Mouse (Mus musculus) limb, embryonic 13.5 days (tissue): Measurements from ENCODE around the gene Gle1. TPM values are rescaled to one million over a fixed set of nuclear protein-coding genes. Genes with fewer than 3 reads are reported as not detected.
A peak's percentile ranks its signal among the peaks of the same experiment; 100 is the strongest.
"Not testable (repeated sequence)": the region's sequence is repeated elsewhere in the genome, so short reads cannot be mapped to it uniquely, and the experiment has no call there.

Experiments used
- ATAC-seq: fragments of 200-750 bp; cut with Nextera tagmentation; 2 replicates; pipeline ENCODE4 v1.8.0; 2017; ENCODE audit warnings: low read depth, moderate number of reproducible peaks, moderate TSS enrichment; ENCODE audit not compliant: low FRiP score
- H3K27ac ChIP-seq: fragments of 300-500 bp; sonication (generic); 2 replicates; pipeline ENCODE4 v1.5.1; 2015; ENCODE audit warnings: inconsistent platforms, mild to moderate bottlenecking, moderate library complexity
- H3K27me3 ChIP-seq: fragments of 300-500 bp; sonication (generic); 2 replicates; pipeline ENCODE4 v1.6.1; 2015; ENCODE audit warnings: mild to moderate bottlenecking, inconsistent platforms
- H3K36me3 ChIP-seq: fragments of 300-500 bp; sonication (generic); 2 replicates; pipeline ENCODE4 v1.6.1; 2015; ENCODE audit warnings: inconsistent platforms, mild to moderate bottlenecking, moderate library complexity
- H3K4me1 ChIP-seq: fragments of 300-500 bp; sonication (generic); 2 replicates; pipeline ENCODE4 v1.6.1; 2015; ENCODE audit warnings: inconsistent platforms
- H3K4me2 ChIP-seq: fragments of 300-500 bp; sonication (generic); replicated peaks from 2 replicates; pipeline ENCODE4 v1.6.1; 2015; ENCODE audit warnings: inconsistent platforms, mild to moderate bottlenecking, moderate library complexity
- H3K4me3 ChIP-seq: fragments of 300-500 bp; sonication (generic); 2 replicates; pipeline ENCODE4 v1.5.1; 2015; ENCODE audit warnings: moderate library complexity, mild to moderate bottlenecking, inconsistent platforms
- H3K9ac ChIP-seq: fragments of 300-500 bp; sonication (generic); 2 replicates; pipeline ENCODE4 v1.6.1; 2015; ENCODE audit warnings: mild to moderate bottlenecking, inconsistent platforms
- H3K9me3 ChIP-seq: fragments of 300-500 bp; sonication (generic); 2 replicates; pipeline ENCODE4 v1.6.1; 2016; ENCODE audit warnings: inconsistent platforms
- WGBS: fragments of 180-500 bp; shearing (Covaris S2); methylation state at CpG from one replicate; pipeline ENCODE4 v1.1.7; 2015; 5-methylcytosine and 5-hydroxymethylcytosine counted together
- polyA plus RNA-seq: library from polyadenylated mRNA; unstranded; fragments of >200 nt; fragmentation: Nextera tagmentation; extraction: Ambion mirVana; gene quantifications from 2 replicates; pipeline ENCODE4 v1.2.1, GENCODE M21; 2015

Gle1 gene
- polyA plus RNA-seq, result 74.2 and 75.1 TPM in 2 replicates

DNA sequence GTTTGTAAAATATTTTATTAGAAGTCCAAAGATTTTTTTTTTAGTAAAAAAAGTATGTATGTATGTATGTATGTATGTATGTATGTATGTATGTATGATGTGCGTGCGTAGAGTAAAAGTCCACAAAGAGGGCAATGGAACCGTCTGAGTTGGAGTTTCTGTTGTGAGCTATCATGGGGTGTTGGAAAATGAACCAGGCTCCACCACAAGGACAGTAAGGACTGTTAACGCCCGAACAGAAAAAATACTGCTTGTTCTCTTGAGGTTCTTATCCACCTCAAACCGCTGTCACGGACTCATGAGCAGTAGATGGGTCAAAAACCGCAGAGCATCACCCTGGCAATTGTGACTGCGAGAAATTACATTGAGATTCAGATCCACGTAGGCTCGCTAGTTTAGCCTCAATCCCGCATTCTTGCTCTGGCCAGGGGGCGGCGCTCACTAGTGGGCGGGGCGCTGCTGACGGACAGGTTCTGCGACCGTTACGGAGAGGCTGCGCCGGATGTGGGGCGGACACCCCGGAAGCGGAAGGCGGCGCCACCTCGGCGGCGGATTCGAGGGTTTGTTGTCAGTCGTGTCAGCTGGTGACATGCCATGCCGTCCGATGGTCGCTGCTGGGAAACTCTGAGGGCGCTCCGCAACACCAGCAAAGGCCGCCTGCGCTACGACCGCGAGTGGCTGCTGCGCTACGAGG lies at the start of gene Gle1:
Gene Gle1 (plus strand): TSS at position 521 of the 694 bp plus-strand sequence.
- peak within 1 kb of the TSS; percentile 73 for H3K9ac ChIP-seq
- peak within 1 kb of the TSS; percentile 82 for H3K4me2 ChIP-seq
- no peaks in the 10 kb centered on the region for H3K9me3 ChIP-seq
- H3K4me3 ChIP-seq, result peak within 1 kb of the TSS; percentile 95
- H3K27me3 ChIP-seq, result no peaks in the 10 kb centered on the region
- peaks cover 45% of the 10 kb centered on the region for H3K36me3 ChIP-seq
- ATAC-seq, result peak; percentile 97
- WGBS, result 2% methylated on average over 44 of the region's 44 CpGs
- peaks cover 7% of the 10 kb centered on the region for H3K4me1 ChIP-seq
- peak within 1 kb of the TSS; percentile 81 for H3K27ac ChIP-seq

- ATAC-seq, H3K4me2 ChIP-seq, H3K36me3 ChIP-seq, H3K9me3 ChIP-seq, H3K9ac ChIP-seq, H3K27me3 ChIP-seq, H3K4me3 ChIP-seq, H3K27ac ChIP-seq: not testable (repeated sequence)
- 81% methylated on average over 9 of the region's 9 CpGs for WGBS
- peaks cover 18% of the 10 kb centered on the region for H3K4me1 ChIP-seq
Measured at GRCm38 (mm10) chr2:29886659-29887292, 48.5 kb upstream of the Gle1 start.

DNA sequence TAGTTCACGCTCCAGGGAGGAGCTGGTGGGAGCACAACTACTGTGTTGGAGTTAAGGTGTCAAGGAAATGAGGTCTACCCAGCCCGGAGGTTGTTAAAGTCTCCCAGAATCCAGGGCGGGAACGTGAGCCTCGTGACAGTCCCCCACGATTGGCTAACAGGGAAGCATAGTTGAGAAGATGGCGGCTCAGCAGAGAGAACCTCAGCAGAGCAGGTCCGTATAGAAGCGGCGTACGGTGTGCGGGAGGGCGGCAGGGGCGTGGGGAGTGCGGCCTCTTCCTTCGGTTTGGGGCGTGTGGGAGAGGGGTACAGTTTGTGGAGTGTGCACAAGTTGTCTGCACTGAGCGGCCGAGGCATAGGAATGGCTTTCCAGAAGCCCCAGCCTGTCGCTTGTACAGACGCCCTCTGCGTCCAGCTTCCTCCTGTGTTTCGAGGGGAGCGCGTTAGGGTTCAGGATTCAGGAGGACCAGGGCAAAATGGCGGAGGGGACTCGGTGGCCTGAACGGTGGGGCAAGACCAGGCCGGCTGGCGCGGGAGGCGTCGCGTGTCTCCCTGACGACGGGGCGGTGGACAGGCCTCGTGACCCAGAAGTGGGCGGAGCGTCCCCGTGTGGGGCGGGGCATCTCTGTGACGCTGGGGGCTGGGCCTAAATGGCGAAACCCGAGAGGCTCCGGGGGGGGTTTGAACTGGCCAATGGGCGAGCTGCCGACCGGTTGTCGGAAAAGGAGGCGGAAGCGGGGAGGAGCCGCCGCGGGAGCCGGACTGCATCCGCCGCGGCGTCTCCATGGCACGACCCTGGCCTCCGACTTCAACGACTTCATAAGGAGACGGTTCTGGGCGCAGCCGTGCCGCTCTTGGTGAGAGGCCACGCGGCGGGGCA lies 45.9 kb upstream of the Gle1 start, which contains the start of gene Odf2:
Gene Odf2 (plus strand): TSS at position 156 of the 879 bp plus-strand sequence.
- Histone ChIP-seq H3K9me3 (no peaks in the 10 kb centered on the region), H3K4me1 (peaks cover 18% of the 10 kb centered on the region), H3K9ac (peak within 1 kb of the TSS; percentile 93), H3K36me3 (peaks cover 27% of the 10 kb centered on the region), H3K4me2 (peak within 1 kb of the TSS; percentile 96), H3K27ac (peak within 1 kb of the TSS; percentile 90), H3K4me3 (peak within 1 kb of the TSS; percentile 100), H3K27me3 (no peaks in the 10 kb centered on the region)
- under 1% methylated on average over 68 of the region's 70 CpGs for WGBS
- ATAC-seq, result peak; percentile 93

GRCm38 (mm10) chr2:29889991-29890833 lies 45.0 kb upstream of the Gle1 start:
- under 1% methylated on average over 58 of the region's 61 CpGs for WGBS
- peaks cover 18% of the 10 kb centered on the region for H3K4me1 ChIP-seq
- peak overlapping the region; percentile 96 for H3K4me2 ChIP-seq
- H3K27me3 ChIP-seq, result no peaks in the 10 kb centered on the region
- H3K9me3 ChIP-seq, result no peaks in the 10 kb centered on the region
- peak overlapping the region; percentile 93 for H3K9ac ChIP-seq
- peak overlapping the region; percentile 100 for H3K4me3 ChIP-seq
- ATAC-seq, result peak; percentile 81
- peaks cover 36% of the 10 kb centered on the region for H3K36me3 ChIP-seq
- H3K27ac ChIP-seq, result peak overlapping the region; percentile 90

DNA sequence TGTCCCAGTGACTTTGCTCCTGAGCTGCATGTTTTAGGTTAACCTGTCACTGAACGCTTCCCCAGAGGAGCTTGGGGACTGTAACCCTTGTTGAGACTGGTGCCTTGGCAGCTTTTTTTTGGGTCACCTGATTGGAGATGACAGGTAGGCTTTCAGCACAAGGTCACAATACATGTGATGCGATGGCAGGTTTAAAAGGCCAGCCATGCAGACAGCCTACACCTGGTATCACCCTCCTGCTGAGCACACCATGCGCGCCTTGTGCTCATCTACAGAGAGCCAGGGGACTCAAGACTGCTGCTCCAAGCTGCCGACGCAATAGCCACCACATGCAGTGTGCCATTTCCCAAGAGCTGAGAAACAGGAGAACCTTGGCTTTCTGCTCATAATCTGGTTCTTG lies 43.5 kb upstream of the Gle1 start:
- Histone ChIP-seq H3K4me1 (peaks cover 18% of the 10 kb centered on the region), H3K36me3 (peaks cover 50% of the 10 kb centered on the region), H3K27me3 (no peaks in the 10 kb centered on the region), H3K27ac (no peak overlapping the region), H3K4me2 (0 out of 2 replicates have a peak overlapping the region, but pooled peaks have one; percentile 96), H3K9me3 (no peaks in the 10 kb centered on the region), H3K4me3 (no peak overlapping the region), H3K9ac (no peak overlapping the region)
- WGBS, result 91% methylated on average over 6 of the region's 6 CpGs
- ATAC-seq, result no peak

GRCm38 (mm10) chr2:29896071-29896470 lies 39.2 kb upstream of the Gle1 start:
- Histone ChIP-seq H3K27me3 (no peaks in the 10 kb centered on the region), H3K36me3 (peaks cover 93% of the 10 kb centered on the region), H3K4me3 (no peak overlapping the region), H3K9ac (no peak overlapping the region), H3K4me2 (no peak overlapping the region), H3K9me3 (no peaks in the 10 kb centered on the region), H3K4me1 (peaks cover 5% of the 10 kb centered on the region), H3K27ac (no peak overlapping the region)
- 94% methylated on average over 1 of the region's 1 CpGs for WGBS
- no peak for ATAC-seq

DNA sequence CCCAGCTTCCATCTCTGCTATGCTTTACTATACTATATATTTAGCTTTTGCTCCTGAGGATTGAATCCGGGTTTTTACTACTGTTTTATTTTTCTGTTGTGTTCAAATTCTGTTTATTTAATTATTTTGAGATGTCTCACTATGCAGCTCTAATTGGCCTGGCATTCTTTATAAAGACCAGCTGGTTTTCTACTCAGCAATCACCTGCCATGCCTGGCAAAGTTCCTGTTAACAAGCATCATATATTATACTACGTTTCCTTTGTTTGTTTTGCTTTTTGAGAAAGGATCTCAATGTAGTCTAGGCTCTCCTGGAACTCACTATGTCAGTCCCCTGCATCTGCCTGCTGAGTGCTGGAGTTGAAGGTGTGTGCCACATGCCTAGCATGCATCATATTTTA lies 37.9 kb upstream of the Gle1 start:
- H3K36me3 ChIP-seq, result peaks cover 98% of the 10 kb centered on the region
- H3K27ac ChIP-seq, result no peak overlapping the region
- H3K4me3 ChIP-seq, result no peak overlapping the region
- H3K9ac ChIP-seq, result no peak overlapping the region
- ATAC-seq, result no peak
- 84% methylated on average over 2 of the region's 2 CpGs for WGBS
- no peak overlapping the region for H3K4me2 ChIP-seq
- H3K9me3 ChIP-seq, result no peaks in the 10 kb centered on the region
- H3K27me3 ChIP-seq, result no peaks in the 10 kb centered on the region
- no peaks in the 10 kb centered on the region for H3K4me1 ChIP-seq

GRCm38 (mm10) chr2:29898081-29898480 lies 37.1 kb upstream of the Gle1 start:
- Histone ChIP-seq H3K9ac (no peak overlapping the region; the same call in 1 of the 2 replicates), H3K4me3 (no peak overlapping the region), H3K4me2 (no peak overlapping the region), H3K4me1 (no peaks in the 10 kb centered on the region), H3K36me3 (peaks cover 98% of the 10 kb centered on the region), H3K9me3 (no peaks in the 10 kb centered on the region), H3K27me3 (no peaks in the 10 kb centered on the region), H3K27ac (no peak overlapping the region)
- 96% methylated on average over 1 of the region's 1 CpGs for WGBS
- ATAC-seq, result no peak

- no peak overlapping the region for H3K4me2 ChIP-seq
- 94% methylated on average over 10 of the region's 10 CpGs for WGBS
- H3K9me3 ChIP-seq, result no peaks in the 10 kb centered on the region
- no peak overlapping the region for H3K27ac ChIP-seq
- H3K36me3 ChIP-seq, result peaks cover 99% of the 10 kb centered on the region
- no peaks in the 10 kb centered on the region for H3K27me3 ChIP-seq
- H3K4me1 ChIP-seq, result no peaks in the 10 kb centered on the region
- no peak overlapping the region for H3K9ac ChIP-seq
- H3K4me3 ChIP-seq, result no peak overlapping the region
- ATAC-seq, result no peak
Measured at GRCm38 (mm10) chr2:29902194-29902593, 33.0 kb upstream of the Gle1 start.

GRCm38 (mm10) chr2:29908171-29908570 lies 27.1 kb upstream of the Gle1 start:
- not testable (repeated sequence) for H3K4me3 ChIP-seq, H3K9me3 ChIP-seq, H3K27ac ChIP-seq, H3K4me1 ChIP-seq, H3K4me2 ChIP-seq, H3K27me3 ChIP-seq, ATAC-seq, H3K9ac ChIP-seq
- WGBS, result 85% methylated on average over 2 of the region's 2 CpGs
- peaks cover 90% of the 10 kb centered on the region for H3K36me3 ChIP-seq

- Histone ChIP-seq H3K27me3 (no peaks in the 10 kb centered on the region), H3K4me2 (no peak overlapping the region), H3K4me3 (no peak overlapping the region), H3K27ac (no peak overlapping the region), H3K4me1 (no peaks in the 10 kb centered on the region), H3K36me3 (peaks cover 90% of the 10 kb centered on the region), H3K9me3 (no peaks in the 10 kb centered on the region), H3K9ac (no peak overlapping the region)
- no peak for ATAC-seq
- 91% methylated on average over 2 of the region's 2 CpGs for WGBS
Measured at GRCm38 (mm10) chr2:29910042-29910441, 25.2 kb upstream of the Gle1 start.
